Mouse (Mus musculus) thymus, postnatal 25 days (tissue): ENCODE data around the gene Reg3d.
"Not testable (repeated sequence)": the region's sequence is repeated elsewhere in the genome, so short reads cannot be mapped to it uniquely, and the experiment has no call there.

Experiments used
- DNase-seq: peaks from one replicate; pipeline ENCODE4 v3.0.0; 2022

Gene Reg3d

DNA sequence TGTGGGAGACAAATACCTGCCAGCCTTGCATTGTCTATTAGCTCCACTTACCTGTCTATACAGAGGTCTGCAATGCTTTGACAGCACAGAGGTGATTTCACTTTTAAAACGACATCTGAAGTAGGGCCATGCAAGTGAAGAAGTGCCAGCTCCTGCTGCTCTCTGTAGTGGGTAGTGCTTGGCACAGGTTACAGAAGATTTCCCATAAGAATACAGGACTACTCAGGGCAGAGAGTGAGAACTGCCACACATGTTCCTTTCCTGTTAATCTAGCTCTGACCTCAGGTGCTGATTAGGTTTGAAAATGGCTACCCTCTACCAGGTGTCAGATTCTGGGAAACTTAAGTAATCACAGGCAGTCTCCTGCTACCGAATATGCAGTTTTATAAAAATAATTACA, at the start of gene Reg3d:
Reg3d (minus strand) TSS at position 101 of the 400 bp plus-strand sequence.
- no peak for DNase-seq

- DNase-seq, result no peak
Observed at GRCm38 (mm10) chr6:78425497-78425896, 46.8 kb upstream of the Reg3d start.

- not testable (repeated sequence) for DNase-seq
Observed at GRCm38 (mm10) chr6:78422411-78422810, 43.7 kb upstream of the Reg3d start, which contains the start of gene Reg1. Gene Reg1, plus strand, starts transcription at chr6:78422711.

GRCm38 (mm10) chr6:78395323-78395722, 16.7 kb upstream of the Reg3d start, which contains the start of gene Reg2:
Gene Reg2, plus strand, starts transcription at chr6:78395623.
- DNase-seq, result not testable (repeated sequence)

- no peak for DNase-seq
Observed at GRCm38 (mm10) chr6:78385609-78386008, 6.9 kb upstream of the Reg3d start.

- no peak for DNase-seq
Observed at GRCm38 (mm10) chr6:78380409-78380808, 1.7 kb upstream of the Reg3d start, which contains the start of gene Reg3a. Gene Reg3a, plus strand, starts transcription at chr6:78380709.

DNA sequence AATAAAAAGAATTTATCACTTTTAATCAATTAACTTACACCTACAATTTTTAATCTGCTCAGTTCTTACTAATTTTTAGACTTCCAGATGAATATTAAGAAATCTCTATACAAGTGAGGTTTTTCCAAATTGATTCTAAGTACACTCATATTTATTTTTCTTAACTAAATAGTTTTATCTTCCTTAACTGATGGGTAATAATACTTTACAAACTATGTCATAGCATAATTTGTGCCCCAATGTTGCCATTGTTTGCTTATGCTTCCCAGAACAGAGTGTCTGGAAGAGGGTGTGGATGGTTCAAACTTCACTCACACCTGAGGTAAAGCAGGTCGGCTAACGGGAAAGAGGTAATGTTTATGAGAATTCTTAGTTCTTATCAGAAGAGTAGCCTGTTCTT, 8.3 kb downstream of the Reg3d start, which contains the start of gene Reg3b:
Reg3b (plus strand) TSS at position 301 of the 400 bp plus-strand sequence.
- DNase-seq, result no peak

DNA sequence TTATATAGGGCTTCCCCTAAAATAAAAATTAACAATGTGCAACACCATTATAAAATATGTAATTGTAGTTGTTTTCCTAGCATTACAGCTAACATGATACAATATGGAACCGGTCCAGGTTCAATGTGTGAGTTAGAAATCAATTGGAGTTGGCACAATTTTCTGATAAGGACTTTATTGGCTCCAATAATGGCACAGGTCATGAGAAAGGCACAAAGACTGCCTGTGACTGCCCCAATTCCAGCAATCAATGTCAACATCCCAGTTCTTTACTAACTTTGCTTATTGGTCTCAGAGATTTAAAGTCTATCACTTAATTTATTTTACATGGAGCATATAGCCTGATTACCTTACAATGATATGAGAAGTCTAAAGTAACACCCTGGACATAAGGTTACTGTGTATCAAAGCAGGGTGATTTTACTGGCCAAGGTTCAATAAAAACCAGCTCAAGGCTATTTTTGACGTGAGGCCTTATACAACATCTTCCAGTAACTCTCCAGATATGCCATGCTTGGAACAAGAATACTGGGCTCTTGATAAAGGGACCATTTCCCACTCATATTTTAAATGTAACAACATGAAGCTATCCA, 16.6 kb downstream of the Reg3d start:
- no peak for DNase-seq

DNA sequence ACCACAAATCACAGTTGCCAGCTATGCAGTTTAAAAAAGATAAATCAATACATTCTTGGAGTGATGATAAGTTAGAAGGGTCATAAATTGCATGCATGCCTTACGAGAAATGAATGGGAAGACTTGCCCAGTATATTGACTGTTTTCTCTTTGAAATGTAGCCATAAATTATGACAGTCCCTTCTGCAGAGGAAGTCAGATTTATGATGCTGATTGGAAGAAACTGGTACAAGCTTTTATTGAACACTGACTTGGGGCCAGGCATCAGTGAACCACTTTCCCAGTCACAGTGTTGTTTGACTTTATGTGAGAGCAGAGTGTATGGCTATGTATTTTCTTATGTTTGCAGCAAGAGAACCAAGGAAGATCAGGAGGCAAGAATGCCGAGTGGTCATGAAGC, 37.0 kb downstream of the Reg3d start:
- DNase-seq, result no peak

- DNase-seq, result no peak
Observed at GRCm38 (mm10) chr6:78340296-78340695, 38.4 kb downstream of the Reg3d start.

- DNase-seq, result no peak
Observed at GRCm38 (mm10) chr6:78331919-78332569, 46.6 kb downstream of the Reg3d start.

DNA sequence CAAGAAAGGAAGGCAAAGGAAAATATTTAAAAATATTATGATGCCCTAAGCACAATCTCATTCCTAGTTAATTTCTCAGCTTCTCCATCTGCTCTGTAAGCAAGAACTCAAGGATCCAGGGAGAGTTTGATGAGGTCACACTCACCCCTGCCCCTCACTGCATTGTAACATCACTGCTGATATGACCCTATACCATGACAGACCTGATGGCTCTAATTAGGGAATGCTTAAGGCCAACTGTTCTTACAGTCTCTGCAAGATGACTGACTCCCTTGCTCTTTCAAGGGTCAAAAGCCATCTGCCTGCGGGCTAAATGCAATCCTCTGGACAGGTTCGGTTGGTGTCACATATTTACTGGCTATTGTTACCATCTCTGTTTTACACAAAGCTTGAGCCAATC, 49.5 kb downstream of the Reg3d start:
- no peak for DNase-seq

GRCm38 (mm10) chr6:78327798-78328197, 50.9 kb downstream of the Reg3d start:
- DNase-seq, result no peak
